Mouse (Mus musculus) myocyte (in vitro differentiated cells): ENCODE data around the gene Prickle3. TPM values are rescaled to one million over a fixed set of nuclear protein-coding genes. Genes with fewer than 3 reads are reported as not detected.

Experiments
- H3K27me3 ChIP-seq: one replicate; pipeline ENCODE4 v1.6.1; 2011; ENCODE audit not compliant: control insufficient read depth, insufficient read depth, insufficient read length
- H3K36me3 ChIP-seq: one replicate; pipeline ENCODE4 v1.6.1; 2011; ENCODE audit not compliant: control insufficient read depth, insufficient read depth
- H3K4me2 ChIP-seq: one replicate; pipeline ENCODE4 v1.6.1; 2011; ENCODE audit warnings: low read depth, control low read depth
- H3K4me3 ChIP-seq: one replicate; pipeline ENCODE4 v1.5.1; 2011; ENCODE audit warnings: mild to moderate bottlenecking, control low read depth, moderate library complexity
- H3K79me2 ChIP-seq: one replicate; pipeline ENCODE4 v1.6.1; 2011; ENCODE audit not compliant: control insufficient read depth, insufficient read depth
- H3ac ChIP-seq: one replicate; pipeline ENCODE4 v1.6.1; 2011; ENCODE audit not compliant: control insufficient read depth, insufficient read length
- CEBPB ChIP-seq: IDR thresholded peaks from 2 replicates; pipeline ENCODE4 v1.6.1; 2011; ENCODE audit warnings: mild to moderate bottlenecking, moderate library complexity; ENCODE audit not compliant: poor library complexity, insufficient read depth, severe bottlenecking
- E2F4 ChIP-seq: IDR thresholded peaks from one replicate; pipeline ENCODE4 v1.6.1; 2011; ENCODE audit warnings: mild to moderate bottlenecking, control low read depth, moderate library complexity; ENCODE audit not compliant: insufficient read depth
- MAX ChIP-seq: IDR thresholded peaks from one replicate; pipeline ENCODE4 v1.6.1; 2011; ENCODE audit warnings: low read depth, mild to moderate bottlenecking, control low read depth
- MYOD1 ChIP-seq, 3 experiments: IDR thresholded peaks; one replicate each; pipeline ENCODE4 v1.6.1; 2011; ENCODE audit warnings: control low read depth in 2 of 3, low read depth in 2 of 3, mild to moderate bottlenecking in 2 of 3, moderate library complexity in 1 of 3; ENCODE audit not compliant: insufficient read length in 2 of 3, control insufficient read depth in 1 of 3
- MYOG ChIP-seq, 3 experiments: IDR thresholded peaks; one replicate each; pipeline ENCODE4 v1.6.1; 2011; ENCODE audit warnings: control low read depth in 2 of 3, low read depth in 2 of 3, mild to moderate bottlenecking in 2 of 3; ENCODE audit not compliant: insufficient read length in 2 of 3, control insufficient read depth in 1 of 3, insufficient read depth in 1 of 3
- POLR2A ChIP-seq: IDR thresholded peaks from one replicate; pipeline ENCODE4 v1.6.1; 2011; ENCODE audit warnings: low read depth, mild to moderate bottlenecking, control low read depth, moderate library complexity; ENCODE audit not compliant: insufficient read length
- POLR2AphosphoS2 ChIP-seq: IDR thresholded peaks from one replicate; pipeline ENCODE4 v1.6.1; 2011; ENCODE audit warnings: low read depth, control low read depth; ENCODE audit not compliant: insufficient read length
- REST ChIP-seq: IDR thresholded peaks from one replicate; pipeline ENCODE4 v1.6.1; 2011; ENCODE audit warnings: mild to moderate bottlenecking, control low read depth, moderate library complexity; ENCODE audit not compliant: insufficient read depth, insufficient read length
- SRF ChIP-seq: IDR thresholded peaks from one replicate; pipeline ENCODE4 v1.6.1; 2011; ENCODE audit warnings: low read depth; ENCODE audit not compliant: control insufficient read depth, insufficient read length
- TCF12 ChIP-seq: IDR thresholded peaks from one replicate; pipeline ENCODE4 v1.6.1; 2011; ENCODE audit warnings: mild to moderate bottlenecking, control low read depth; ENCODE audit not compliant: poor library complexity, insufficient read depth, severe bottlenecking
- TCF3 ChIP-seq: IDR thresholded peaks from one replicate; pipeline ENCODE4 v1.6.1; 2011; ENCODE audit warnings: low read depth, control low read depth; ENCODE audit not compliant: insufficient read length
- USF1 ChIP-seq: IDR thresholded peaks from one replicate; pipeline ENCODE4 v1.6.1; 2011; ENCODE audit warnings: low read depth, mild to moderate bottlenecking, control low read depth, moderate library complexity
- polyA plus RNA-seq: library from polyadenylated mRNA; unstranded; fragments of >200 nt; fragmentation: generic; extraction: Trizol; gene quantifications from one replicate; pipeline ENCODE4 v1.2.1, GENCODE M21; 2012; ENCODE audit warnings: missing spikeins

Prickle3 gene
- polyA plus RNA-seq = 3.8 TPM

DNA sequence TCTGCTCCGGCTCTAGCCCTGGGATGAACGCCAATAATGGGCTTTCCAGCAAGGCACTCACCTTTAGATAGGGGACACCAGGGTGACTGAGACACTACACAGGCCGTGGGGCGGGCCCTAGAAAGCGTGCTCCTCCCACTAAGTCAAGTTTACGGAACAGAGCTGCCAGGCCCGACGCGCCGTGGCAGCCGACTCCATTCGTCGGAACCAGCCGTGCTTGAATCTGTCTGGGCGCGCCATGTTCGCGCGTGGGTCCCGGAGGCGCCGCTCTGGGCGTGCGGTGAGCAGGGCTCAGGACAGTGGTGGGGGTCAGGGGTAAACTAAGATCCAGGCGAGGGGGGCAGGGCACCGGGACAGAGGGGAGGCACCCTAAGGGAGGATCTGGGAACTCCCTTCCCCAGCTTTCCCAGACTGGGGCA, at the start of gene Prickle3:
TSS of gene Prickle3 (plus strand) at position 40 of the 419 bp plus-strand sequence.
- TF ChIP-seq POLR2A (peak; percentile 62), MYOG (IDR thresholded peaks at IDR 0.05; ENCODE audit: control insufficient read depth in 1 of 3, insufficient read depth in 1 of 3, insufficient read length in 2 of 3, low read depth in 2 of 3) (no peak), POLR2AphosphoS2 (peak; percentile 20)
- Histone ChIP-seq H3K79me2 (no peaks in the 10 kb centered on the region), H3K27me3 (no peaks in the 10 kb centered on the region), H3K4me2 (peak within 1 kb of the TSS; percentile 75), H3K36me3 (no peaks in the 10 kb centered on the region), H3ac (no peak within 1 kb of the TSS), H3K4me3 (peak within 1 kb of the TSS; percentile 22)

DNA sequence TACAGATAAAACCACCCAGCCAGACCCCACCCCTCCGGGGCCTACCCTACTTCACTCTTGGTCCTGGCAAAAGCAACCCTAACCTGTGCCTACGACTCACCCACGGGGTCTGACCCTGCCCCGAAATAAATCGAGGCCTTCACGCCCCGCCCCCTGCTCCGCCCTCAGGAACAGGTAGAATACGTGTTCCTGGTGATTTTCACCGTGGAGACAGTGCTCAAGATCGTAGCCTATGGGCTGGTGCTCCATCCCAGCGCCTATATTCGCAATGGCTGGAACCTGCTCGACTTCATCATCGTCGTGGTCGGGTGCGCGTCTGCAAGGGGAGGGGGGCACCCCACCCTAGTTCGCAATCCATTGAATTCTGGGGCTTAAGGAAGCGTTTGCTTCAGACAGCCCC, 47.0 kb upstream of the Prickle3 start:
- H3ac ChIP-seq = no peak overlapping the region
- no peaks in the 10 kb centered on the region for H3K36me3 ChIP-seq
- no peak overlapping the region for H3K4me3 ChIP-seq
- no peaks in the 10 kb centered on the region for H3K79me2 ChIP-seq
- peaks cover 12% of the 10 kb centered on the region for H3K27me3 ChIP-seq
- no peak overlapping the region for H3K4me2 ChIP-seq
- TF ChIP-seq REST = no peak

DNA sequence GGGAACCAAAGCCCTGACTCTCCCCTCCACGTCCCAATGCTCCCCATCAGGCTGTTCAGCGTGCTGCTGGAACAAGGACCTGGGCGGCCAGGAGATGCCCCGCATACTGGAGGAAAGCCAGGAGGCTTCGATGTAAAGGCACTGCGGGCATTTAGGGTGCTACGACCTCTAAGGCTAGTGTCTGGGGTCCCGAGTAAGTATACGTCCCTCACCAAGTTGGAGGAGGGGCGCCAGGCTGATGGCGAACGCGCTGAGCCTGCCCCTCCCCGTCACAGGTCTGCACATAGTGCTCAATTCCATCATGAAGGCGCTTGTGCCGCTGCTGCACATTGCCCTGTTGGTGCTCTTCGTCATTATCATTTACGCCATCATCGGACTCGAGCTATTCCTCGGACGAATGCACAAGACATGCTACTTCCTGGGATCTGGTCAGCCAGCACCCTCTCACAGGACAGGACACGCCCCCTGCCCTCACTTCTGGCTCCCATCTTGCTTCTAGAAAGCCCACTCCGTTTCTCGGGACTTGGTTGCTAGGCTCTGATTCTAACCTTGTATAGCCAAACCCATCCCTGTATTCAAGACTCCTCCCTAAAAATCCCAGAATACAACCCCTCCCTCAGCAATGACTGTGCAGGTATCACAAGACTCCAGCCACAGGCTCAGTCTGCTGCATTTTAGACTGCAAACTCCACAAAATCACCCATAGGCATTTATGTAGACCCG, 46.4 kb upstream of the Prickle3 start:
- Histone ChIP-seq H3K27me3 (peaks cover 12% of the 10 kb centered on the region), H3K36me3 (no peaks in the 10 kb centered on the region), H3K79me2 (no peaks in the 10 kb centered on the region), H3ac (no peak overlapping the region), H3K4me3 (no peak overlapping the region), H3K4me2 (peak overlapping the region; percentile 24)
- no peak for TF ChIP-seq MYOD1 (IDR thresholded peaks at IDR 0.05; ENCODE audit: control insufficient read depth in 1 of 3, insufficient read length in 2 of 3, low read depth in 2 of 3)
- TF ChIP-seq MAX = no peak
- no peak for TF ChIP-seq USF1
- TF ChIP-seq MYOG (IDR thresholded peaks at IDR 0.05; ENCODE audit: control insufficient read depth in 1 of 3, insufficient read depth in 1 of 3, insufficient read length in 2 of 3, low read depth in 2 of 3) = no peak
- TF ChIP-seq TCF3 = no peak
- TF ChIP-seq CEBPB = no peak
- TF ChIP-seq POLR2AphosphoS2 = no peak
- TF ChIP-seq SRF = no peak
- TF ChIP-seq TCF12 = no peak
- TF ChIP-seq POLR2A = no peak

DNA sequence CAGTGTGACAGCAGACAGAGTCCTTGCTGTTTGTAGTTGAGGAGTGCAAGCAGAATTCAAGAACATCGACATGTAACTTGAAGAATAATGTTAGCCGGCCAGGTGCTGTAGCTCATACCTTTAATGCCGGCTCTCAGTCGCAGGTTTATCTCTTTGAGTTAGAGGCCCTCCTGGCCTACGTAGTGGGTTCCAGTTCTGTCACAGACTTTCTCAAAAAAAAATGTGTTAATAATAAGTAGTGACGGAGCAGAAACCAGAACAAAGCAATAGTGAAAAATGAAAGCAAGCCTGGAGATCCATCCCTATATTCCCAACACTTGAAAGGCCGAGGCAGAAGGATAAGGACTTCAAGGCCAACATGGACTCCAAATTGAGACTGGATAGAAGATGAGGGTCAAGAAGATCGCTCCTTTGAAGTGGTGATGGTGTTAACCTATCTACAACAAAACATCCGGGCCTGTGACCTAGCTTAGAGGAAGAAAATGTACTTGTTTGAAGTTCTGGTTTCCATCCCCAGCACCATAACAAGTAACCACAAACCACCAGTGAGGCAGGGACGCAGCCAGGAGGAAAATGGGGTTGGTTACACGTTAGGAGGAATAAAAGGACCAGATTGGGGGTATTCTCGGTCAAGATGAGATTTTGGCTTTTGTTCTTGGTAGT, 39.0 kb upstream of the Prickle3 start:
- Histone ChIP-seq H3K27me3 (peaks cover 12% of the 10 kb centered on the region), H3K79me2 (no peaks in the 10 kb centered on the region), H3K4me3 (no peak overlapping the region), H3K36me3 (no peaks in the 10 kb centered on the region), H3K4me2 (no peak overlapping the region), H3ac (no peak overlapping the region)
- TF ChIP-seq TCF12 = no peak
- TF ChIP-seq TCF3 = no peak
- TF ChIP-seq CEBPB = no peak
- TF ChIP-seq SRF = no peak
- no peak for TF ChIP-seq E2F4
- TF ChIP-seq REST = no peak
- TF ChIP-seq MYOG (IDR thresholded peaks at IDR 0.05; ENCODE audit: control insufficient read depth in 1 of 3, insufficient read depth in 1 of 3, insufficient read length in 2 of 3, low read depth in 2 of 3) = no peak
- TF ChIP-seq MAX = no peak
- no peak for TF ChIP-seq USF1
- TF ChIP-seq MYOD1 (IDR thresholded peaks at IDR 0.05; ENCODE audit: control insufficient read depth in 1 of 3, insufficient read length in 2 of 3, low read depth in 2 of 3) = no peak
- no peak for TF ChIP-seq POLR2A
- TF ChIP-seq POLR2AphosphoS2 = no peak

DNA sequence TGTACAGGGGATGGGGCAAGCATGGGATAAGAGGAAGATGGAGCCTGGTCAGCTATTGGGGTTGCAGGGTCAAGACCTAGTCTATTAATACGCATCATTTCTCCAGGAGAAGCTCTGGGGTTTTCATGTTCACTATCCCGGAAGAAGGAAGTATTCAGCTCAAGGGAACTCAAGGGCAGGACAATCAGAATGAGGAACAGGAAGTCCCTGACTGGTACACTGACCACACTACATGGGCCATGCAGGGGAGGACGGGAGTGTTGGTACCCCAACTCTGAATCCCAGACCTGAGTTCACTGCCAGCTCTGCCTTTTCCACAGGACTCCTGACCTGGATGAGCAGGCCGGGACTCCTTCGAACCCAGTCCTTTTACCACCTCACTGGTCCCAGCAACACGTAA, 24.5 kb upstream of the Prickle3 start:
- no peak overlapping the region for H3K4me2 ChIP-seq
- H3K79me2 ChIP-seq = no peaks in the 10 kb centered on the region
- no peak overlapping the region for H3K4me3 ChIP-seq
- H3K36me3 ChIP-seq = no peaks in the 10 kb centered on the region
- TF ChIP-seq POLR2A (no peak), TCF3 (no peak), MYOD1 (IDR thresholded peaks at IDR 0.05; ENCODE audit: control insufficient read depth in 1 of 3, insufficient read length in 2 of 3, low read depth in 2 of 3) (no peak), MYOG (IDR thresholded peaks at IDR 0.05; ENCODE audit: control insufficient read depth in 1 of 3, insufficient read depth in 1 of 3, insufficient read length in 2 of 3, low read depth in 2 of 3) (no peak), POLR2AphosphoS2 (no peak), E2F4 (no peak), TCF12 (no peak), REST (no peak), MAX (no peak)
- H3ac ChIP-seq = no peak overlapping the region
- peaks cover 12% of the 10 kb centered on the region for H3K27me3 ChIP-seq
